Mouse (Mus musculus) heart, postnatal 0 days (tissue): ENCODE measurements around the gene Pole4.

Experiments
- CTCF ChIP-seq: IDR thresholded peaks from 2 replicates; pipeline ENCODE4 v1.5.1; 2016; ENCODE audit warnings: antibody characterized with exemption, control low read depth, low read depth
- EP300 ChIP-seq: IDR thresholded peaks from 2 replicates; pipeline ENCODE4 v1.6.1; 2016; ENCODE audit warnings: antibody characterized with exemption, low read depth

GRCm38 (mm10) chr6:82707742-82708141 lies 2.6 kb upstream of the Pole4 start:
- TF ChIP-seq EP300 (no peak), CTCF (no peak)
